Mouse (Mus musculus): Measurements from ENCODE around the gene Tmtc1. TPM values are rescaled to one million over a fixed set of nuclear protein-coding genes. Genes with fewer than 3 reads are reported as not detected.

Gene Tmtc1
- polyA plus RNA-seq (2021; fragmentation: Nextera tagmentation) = 5.0 and 6.6 TPM in 2 replicates
- long read RNA-seq, experiment 1, full-length matches to known transcripts = 1 of 14 reads
- long read RNA-seq, experiment 1, partial matches to known transcripts = 2 of 14 reads
- long read RNA-seq, experiment 1, other reads (novel, unspliced or antisense) = 11 of 14 reads
- long read RNA-seq, experiment 2, full-length matches to known transcripts = 8 of 32 reads
- long read RNA-seq, experiment 2, partial matches to known transcripts = 2 of 32 reads
- long read RNA-seq, experiment 2, other reads (novel, unspliced or antisense) = 22 of 32 reads

DNA sequence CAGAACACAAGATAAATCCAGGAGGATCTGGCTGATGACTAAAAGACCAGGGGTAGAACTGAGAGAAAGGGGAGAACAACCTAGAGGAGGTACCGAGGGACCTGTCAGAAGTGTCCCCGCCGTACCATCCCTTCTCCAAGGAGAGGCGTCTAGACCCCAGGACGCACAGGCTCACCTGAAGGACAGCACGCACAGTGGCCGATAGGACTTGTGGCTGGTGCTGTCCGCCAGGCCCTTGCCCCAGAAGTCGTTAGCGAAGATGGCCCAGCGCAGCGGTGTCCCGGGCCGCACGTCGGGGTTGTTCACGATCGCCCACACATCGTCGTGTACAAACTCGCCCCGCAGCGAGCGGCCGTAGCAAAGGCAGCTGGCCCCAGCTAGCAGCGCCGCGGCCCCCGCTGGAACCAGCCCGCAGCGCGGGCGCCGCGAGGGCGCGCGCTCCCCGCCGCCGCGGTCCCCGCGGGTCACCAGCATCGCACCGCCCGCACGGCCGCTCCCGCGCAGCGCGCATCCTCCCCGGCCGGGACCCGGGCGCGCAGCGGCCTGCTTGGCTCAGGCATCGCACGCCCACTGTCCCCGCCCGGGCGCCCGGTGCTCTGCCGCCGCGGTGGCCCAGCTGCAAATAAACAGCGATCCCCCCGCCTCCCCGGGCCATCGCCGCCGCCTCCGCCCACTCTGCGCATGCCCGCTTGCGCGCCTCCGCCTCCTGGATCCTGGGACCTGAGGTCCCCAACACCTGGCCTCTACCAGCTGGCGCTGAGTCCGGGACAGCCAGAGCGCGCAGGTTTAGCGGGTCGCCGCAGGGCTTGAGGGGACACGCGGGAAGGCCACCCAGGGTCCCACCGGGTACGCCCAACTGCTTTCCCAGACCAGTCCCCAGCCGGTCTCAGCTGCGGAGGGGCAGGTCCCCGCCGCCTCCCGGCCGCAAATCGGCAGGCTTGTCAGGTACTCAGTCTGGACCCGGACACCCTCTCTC, at the start of gene Tmtc1:
Gene Tmtc1, minus strand, starts transcription at position 664 of the 976 bp plus-strand sequence.

DNA sequence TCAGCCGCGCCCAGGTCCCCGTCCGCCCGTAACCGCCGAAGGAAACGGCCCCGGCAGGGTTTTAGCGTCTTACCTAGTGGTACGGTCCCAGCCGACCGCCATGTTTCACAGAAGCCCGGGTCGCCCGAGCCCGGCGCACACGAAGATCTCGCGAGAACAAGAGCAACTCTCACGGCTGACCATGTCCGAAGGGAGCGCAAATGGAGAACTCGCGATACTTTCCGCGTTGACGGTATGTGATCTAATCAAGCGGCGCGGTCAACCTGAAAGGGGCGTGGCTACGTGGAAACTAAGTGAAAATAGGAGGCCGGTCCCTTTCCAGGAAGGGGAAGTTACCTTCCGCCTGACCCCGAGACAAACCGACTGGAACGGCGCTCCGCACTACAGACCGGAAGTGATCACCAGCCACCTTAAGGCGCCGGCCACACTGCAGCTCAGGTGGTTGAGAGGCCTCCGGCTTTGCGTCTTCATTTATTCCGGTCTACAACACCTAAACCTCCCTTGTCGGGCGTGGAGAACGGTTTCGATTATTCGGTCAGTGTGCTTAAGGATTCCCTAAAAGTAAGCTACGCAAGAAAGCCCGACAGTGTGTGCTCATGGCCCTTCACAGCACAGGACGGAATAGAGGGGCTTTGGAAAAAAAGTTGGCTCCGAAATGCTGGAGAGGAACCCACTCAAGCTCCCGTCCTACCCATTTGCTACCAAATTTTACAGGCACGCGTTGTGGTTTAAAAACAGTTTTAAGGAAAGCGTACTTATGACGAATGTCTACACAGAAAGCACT, 232.1 kb downstream of the Tmtc1 start, which contains the start of gene Ergic2:
Gene Ergic2, minus strand, starts transcription at position 478 of the 784 bp plus-strand sequence.

Other genes with a start within 250 kb of the Tmtc1 start
- gene Ergic2, start 232.0 kb downstream of the Tmtc1 start, polyA plus RNA-seq (2021; fragmentation: Nextera tagmentation) = 118 and 124 TPM in 2 replicates